Mouse (Mus musculus) midbrain, embryonic 13.5 days (tissue): ENCODE data around the gene Frmd6. TPM values are rescaled to one million over a fixed set of nuclear protein-coding genes. Genes with fewer than 3 reads are reported as not detected.

Experiments used
- ATAC-seq: fragments of 200-750 bp; cut with Nextera tagmentation; 2 replicates; pipeline ENCODE4 v1.8.0; 2017; ENCODE audit warnings: mild to moderate bottlenecking, moderate TSS enrichment, moderate library complexity
- H3K27ac ChIP-seq: fragments of 300-500 bp; sonication (generic); 2 replicates; pipeline ENCODE4 v1.5.1; 2015; ENCODE audit warnings: inconsistent platforms, mild to moderate bottlenecking, moderate library complexity
- H3K27me3 ChIP-seq: fragments of 300-500 bp; sonication (generic); 2 replicates; pipeline ENCODE4 v1.6.1; 2015; ENCODE audit warnings: mild to moderate bottlenecking, inconsistent platforms
- H3K36me3 ChIP-seq: fragments of 300-500 bp; sonication (generic); 2 replicates; pipeline ENCODE4 v1.6.1; 2015; ENCODE audit warnings: mild to moderate bottlenecking, inconsistent platforms
- H3K4me1 ChIP-seq: fragments of 300-500 bp; sonication (generic); replicated peaks from 2 replicates; pipeline ENCODE4 v1.6.1; 2015; ENCODE audit warnings: inconsistent platforms
- H3K4me2 ChIP-seq: fragments of 300-500 bp; sonication (generic); replicated peaks from 2 replicates; pipeline ENCODE4 v1.6.1; 2015; ENCODE audit warnings: moderate library complexity, mild to moderate bottlenecking, inconsistent platforms
- H3K4me3 ChIP-seq: fragments of 300-500 bp; sonication (generic); replicated peaks from 2 replicates; pipeline ENCODE4 v1.5.1; 2015; ENCODE audit warnings: mild to moderate bottlenecking, inconsistent platforms
- H3K9ac ChIP-seq: fragments of 300-500 bp; sonication (generic); replicated peaks from 2 replicates; pipeline ENCODE4 v1.6.1; 2015; ENCODE audit warnings: mild to moderate bottlenecking, inconsistent platforms
- H3K9me3 ChIP-seq: fragments of 300-500 bp; sonication (generic); 2 replicates; pipeline ENCODE4 v1.6.1; 2016; ENCODE audit warnings: mild to moderate bottlenecking, inconsistent platforms
- WGBS: fragments of 180-500 bp; shearing (Covaris S2); methylation state at CpG from one replicate; pipeline ENCODE4 v1.1.7; 2015; 5-methylcytosine and 5-hydroxymethylcytosine counted together
- polyA plus RNA-seq: library from polyadenylated mRNA; unstranded; fragments of >200 nt; fragmentation: Nextera tagmentation; extraction: Ambion mirVana; gene quantifications from 2 replicates; pipeline ENCODE4 v1.2.1, GENCODE M21; 2015

The Frmd6 gene
- polyA plus RNA-seq, 1 experiment from 2014 or later, result 7.7 TPM

DNA sequence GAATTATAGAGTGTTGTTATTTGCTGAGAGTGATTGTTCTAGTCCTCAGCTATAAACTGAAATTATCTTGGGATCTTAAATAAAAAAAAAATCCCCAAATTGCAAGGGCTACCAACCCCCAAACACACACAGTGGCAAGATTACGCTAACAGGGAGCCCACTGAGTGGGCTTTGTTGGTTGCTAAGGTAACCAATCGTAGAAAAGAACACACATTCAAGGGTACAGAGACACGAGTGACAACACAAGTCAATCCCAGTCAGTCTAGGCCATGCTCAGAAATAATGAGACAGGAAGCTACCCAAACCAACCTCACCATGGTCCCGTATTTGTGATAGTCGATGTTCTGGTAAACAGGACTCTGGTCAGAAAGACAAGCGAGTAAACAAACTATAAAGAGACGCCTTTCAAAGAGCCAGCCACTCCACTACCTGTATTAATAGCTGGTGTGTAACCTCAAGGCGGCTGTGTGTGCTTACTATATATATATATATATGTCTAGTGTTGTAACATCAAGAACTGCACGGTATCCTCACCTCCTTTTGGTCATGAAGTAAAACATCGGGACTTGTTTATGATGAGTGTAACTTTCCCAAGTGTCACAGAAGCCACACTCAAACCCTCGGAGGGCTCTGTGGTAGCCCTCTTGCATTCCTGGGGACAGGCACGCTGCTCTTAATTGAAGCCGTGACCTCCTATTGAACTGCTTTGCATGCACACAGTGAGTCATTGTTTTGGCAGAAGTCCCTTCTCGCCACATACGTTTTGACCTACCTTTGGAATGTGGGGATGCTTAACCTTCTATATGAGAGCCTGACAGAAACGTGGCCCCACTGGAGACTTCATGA lies 30.5 kb upstream of the Frmd6 start:
- Histone ChIP-seq H3K4me3 (no peak overlapping the region), H3K27ac (no peak overlapping the region), H3K4me2 (no peak overlapping the region), H3K4me1 (peaks cover 9% of the 10 kb centered on the region), H3K9me3 (no peaks in the 10 kb centered on the region), H3K9ac (no peak overlapping the region), H3K27me3 (peaks cover 3% of the 10 kb centered on the region; the same call in 1 of the 2 replicates), H3K36me3 (no peaks in the 10 kb centered on the region)
- 0 out of 2 replicates have a peak, but pooled peaks have one; percentile 53 for ATAC-seq
- WGBS, result 41% methylated on average over 16 of the region's 16 CpGs

DNA sequence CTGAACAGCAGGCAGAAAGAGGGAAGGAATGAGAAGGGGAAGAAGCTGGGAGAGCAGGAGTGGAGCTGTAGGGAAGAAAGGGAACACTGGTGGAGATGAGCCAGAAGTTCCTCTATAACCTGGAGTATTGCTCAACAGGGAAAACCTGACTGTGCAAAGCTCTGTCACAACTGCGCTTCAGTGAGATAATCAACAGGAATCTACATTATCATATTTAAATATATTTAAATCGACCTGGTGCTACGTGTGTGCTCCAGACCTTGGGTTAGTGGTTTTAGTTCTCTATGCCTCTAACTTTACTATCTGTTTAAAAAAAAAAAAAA lies 30.0 kb upstream of the Frmd6 start:
- Histone ChIP-seq H3K4me1 (peaks cover 9% of the 10 kb centered on the region), H3K9ac (no peak overlapping the region), H3K4me3 (no peak overlapping the region), H3K27ac (no peak overlapping the region), H3K36me3 (no peaks in the 10 kb centered on the region), H3K27me3 (peaks cover 3% of the 10 kb centered on the region; the same call in 1 of the 2 replicates), H3K4me2 (no peak overlapping the region), H3K9me3 (no peaks in the 10 kb centered on the region)
- 93% methylated on average over 3 of the region's 3 CpGs for WGBS
- ATAC-seq, result no peak

DNA sequence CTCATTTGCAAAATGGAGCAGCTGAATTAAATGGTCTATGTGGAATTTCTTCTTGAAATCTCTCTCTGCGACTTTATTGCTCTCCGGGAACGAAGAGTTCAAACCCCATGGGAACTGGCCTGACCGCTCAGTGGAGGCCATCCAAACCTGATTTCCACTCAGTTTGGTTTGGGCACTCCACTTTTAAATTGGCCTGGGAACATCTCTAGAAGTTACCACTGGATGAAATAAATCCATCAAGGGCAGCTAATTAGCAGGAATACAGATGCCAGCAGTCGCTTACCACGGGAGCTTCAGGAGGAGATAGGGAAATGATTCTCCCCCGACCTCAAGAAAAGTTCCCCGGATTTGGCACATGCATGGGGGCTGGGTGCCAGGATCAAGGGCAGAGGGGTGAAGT lies 26.8 kb upstream of the Frmd6 start:
- Histone ChIP-seq H3K4me2 (no peak overlapping the region), H3K36me3 (no peaks in the 10 kb centered on the region), H3K27me3 (peaks cover 3% of the 10 kb centered on the region; the same call in 1 of the 2 replicates), H3K9ac (no peak overlapping the region), H3K27ac (no peak overlapping the region), H3K4me1 (peaks cover 9% of the 10 kb centered on the region), H3K4me3 (no peak overlapping the region), H3K9me3 (no peaks in the 10 kb centered on the region)
- ATAC-seq, result no peak
- 90% methylated on average over 8 of the region's 8 CpGs for WGBS

DNA sequence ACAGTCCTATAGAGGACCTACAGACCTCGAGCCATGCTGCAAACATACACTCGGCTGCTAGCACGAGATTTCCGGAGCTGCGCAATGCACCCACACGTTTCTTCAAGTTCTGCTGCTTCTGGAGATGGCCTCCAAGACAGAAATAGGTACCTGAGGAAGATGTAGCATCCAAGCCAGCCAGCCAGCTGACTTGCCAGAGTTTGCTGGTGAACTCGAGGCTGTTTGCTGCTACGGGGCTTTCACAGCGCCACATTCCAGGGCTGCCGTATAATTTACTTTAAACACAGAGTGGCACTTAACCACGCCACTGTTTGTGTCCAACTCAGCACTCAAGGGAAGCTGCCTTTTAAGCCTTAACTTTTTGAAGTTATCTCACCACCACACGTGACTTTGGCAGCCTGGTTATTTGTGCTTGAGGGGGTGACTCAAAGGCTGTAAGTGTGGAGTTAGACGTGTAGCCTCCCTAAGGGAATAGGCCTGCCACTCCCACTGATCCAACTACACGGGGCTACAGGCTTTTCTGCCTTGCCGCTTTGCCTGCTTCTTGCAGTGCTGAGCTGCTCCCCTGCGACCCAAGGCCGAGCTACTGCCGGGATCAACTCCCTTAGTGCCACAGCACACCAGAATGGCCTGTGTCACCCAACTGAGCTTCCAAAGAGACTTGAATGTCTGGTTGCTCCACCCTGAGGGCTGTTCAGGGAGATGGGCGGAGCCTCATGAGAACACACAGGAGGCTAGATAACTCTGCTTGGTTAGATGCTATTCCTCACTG lies 25.9 kb upstream of the Frmd6 start:
- no peaks in the 10 kb centered on the region for H3K36me3 ChIP-seq
- H3K27ac ChIP-seq, result no peak overlapping the region
- no peak for ATAC-seq
- H3K4me3 ChIP-seq, result no peak overlapping the region
- 50% methylated on average over 19 of the region's 19 CpGs for WGBS
- no peak overlapping the region for H3K9ac ChIP-seq
- H3K9me3 ChIP-seq, result no peaks in the 10 kb centered on the region
- peaks cover 9% of the 10 kb centered on the region for H3K4me1 ChIP-seq
- H3K27me3 ChIP-seq, result peaks cover 3% of the 10 kb centered on the region; the same call in 1 of the 2 replicates
- H3K4me2 ChIP-seq, result no peak overlapping the region

DNA sequence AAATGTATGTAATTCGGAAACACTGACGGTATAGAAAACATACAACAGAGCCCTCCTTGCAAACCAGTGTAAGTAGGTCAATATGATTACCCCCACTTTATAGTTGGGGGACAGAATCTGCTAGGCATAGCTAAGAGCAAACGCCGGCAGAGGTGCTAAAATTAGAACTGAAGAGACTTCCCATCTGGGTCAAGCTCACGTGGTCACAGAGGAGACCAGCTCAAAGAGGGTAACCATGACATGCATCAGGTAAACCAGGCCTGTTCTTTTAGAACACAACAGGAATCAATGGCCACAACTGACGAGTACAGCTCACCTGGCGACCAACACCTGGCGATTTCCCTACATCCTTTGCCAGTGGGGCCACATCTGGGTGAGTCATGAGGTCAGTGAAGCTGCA lies 25.2 kb upstream of the Frmd6 start:
- H3K9me3 ChIP-seq, result no peaks in the 10 kb centered on the region
- no peak overlapping the region for H3K9ac ChIP-seq
- peaks cover 3% of the 10 kb centered on the region; the same call in 1 of the 2 replicates for H3K27me3 ChIP-seq
- H3K4me2 ChIP-seq, result no peak overlapping the region
- no peaks in the 10 kb centered on the region for H3K36me3 ChIP-seq
- H3K27ac ChIP-seq, result no peak overlapping the region
- H3K4me1 ChIP-seq, result peaks cover 3% of the 10 kb centered on the region
- no peak for ATAC-seq
- 88% methylated on average over 8 of the region's 8 CpGs for WGBS
- H3K4me3 ChIP-seq, result no peak overlapping the region

DNA sequence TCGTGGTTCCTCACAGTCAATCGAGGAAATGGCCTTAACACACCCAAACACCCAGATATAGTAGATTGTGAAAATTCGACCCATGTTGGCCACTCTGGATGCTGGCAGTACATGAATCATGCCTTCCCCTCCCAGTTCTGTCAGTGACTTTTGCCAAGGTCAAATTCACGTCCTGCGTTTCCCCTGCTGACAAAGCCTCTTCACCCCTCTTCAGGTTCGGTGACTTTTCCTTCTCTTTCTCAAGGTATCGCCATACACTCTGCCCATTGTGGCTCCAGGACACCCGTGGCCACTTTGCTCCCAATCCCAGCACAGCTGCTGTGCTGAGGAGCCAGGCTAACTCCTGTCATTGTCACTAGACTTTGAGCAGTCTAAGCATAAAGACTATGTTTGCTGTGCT lies 24.0 kb upstream of the Frmd6 start:
- ATAC-seq, result no peak
- Histone ChIP-seq H3K27ac (no peak overlapping the region), H3K4me3 (no peak overlapping the region), H3K4me2 (no peak overlapping the region), H3K9me3 (no peaks in the 10 kb centered on the region), H3K4me1 (no peaks in the 10 kb centered on the region), H3K27me3 (peaks cover 3% of the 10 kb centered on the region; the same call in 1 of the 2 replicates), H3K36me3 (no peaks in the 10 kb centered on the region), H3K9ac (no peak overlapping the region)
- 82% methylated on average over 8 of the region's 8 CpGs for WGBS

DNA sequence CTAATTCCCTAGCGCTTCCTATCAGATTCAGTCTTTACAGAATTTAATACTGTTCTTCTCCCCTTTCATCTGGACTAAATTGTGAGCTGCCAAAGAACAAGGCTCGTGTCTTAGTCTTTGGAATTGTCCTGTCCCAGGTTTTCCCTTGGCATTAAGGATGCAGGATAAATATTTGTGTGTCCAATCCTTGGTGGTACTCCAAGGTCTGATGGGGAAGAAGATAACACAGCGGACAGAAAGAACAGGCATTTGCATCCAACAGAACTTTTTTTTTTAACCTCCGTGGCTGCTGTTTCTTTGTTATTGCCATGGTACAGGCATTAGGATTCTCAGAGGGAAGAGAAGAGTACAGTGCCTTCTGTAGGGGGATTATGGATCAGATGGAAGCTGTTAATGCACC lies 21.8 kb upstream of the Frmd6 start:
- Histone ChIP-seq H3K27ac (no peak overlapping the region), H3K4me1 (no peaks in the 10 kb centered on the region), H3K4me3 (no peak overlapping the region), H3K36me3 (no peaks in the 10 kb centered on the region), H3K9ac (no peak overlapping the region), H3K4me2 (no peak overlapping the region), H3K9me3 (no peaks in the 10 kb centered on the region), H3K27me3 (peaks cover 3% of the 10 kb centered on the region; the same call in 1 of the 2 replicates)
- no peak for ATAC-seq
- WGBS, result 72% methylated on average over 4 of the region's 4 CpGs

DNA sequence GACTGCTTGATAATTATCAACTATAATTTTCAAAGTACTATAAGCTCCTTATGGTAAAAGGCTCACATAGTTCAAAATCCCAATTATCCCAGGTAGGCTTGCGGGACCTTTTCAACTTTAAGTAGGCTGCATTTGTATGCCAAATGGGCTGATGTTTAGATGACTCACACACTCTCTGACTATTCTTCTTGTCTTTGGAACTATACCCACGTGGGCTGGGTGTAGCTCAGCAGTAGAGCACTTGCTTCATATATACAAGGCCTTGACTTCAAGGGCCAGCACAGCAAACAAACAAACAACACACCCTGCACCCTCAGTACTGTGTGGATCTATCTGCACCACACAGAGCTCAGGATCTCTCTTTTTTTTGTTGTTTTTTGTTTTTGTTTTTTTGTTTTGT lies 20.3 kb upstream of the Frmd6 start:
- Histone ChIP-seq H3K9me3 (no peaks in the 10 kb centered on the region), H3K9ac (no peak overlapping the region), H3K27ac (no peak overlapping the region), H3K4me2 (no peak overlapping the region), H3K4me3 (no peak overlapping the region), H3K36me3 (no peaks in the 10 kb centered on the region), H3K27me3 (no peaks in the 10 kb centered on the region), H3K4me1 (no peaks in the 10 kb centered on the region)
- no peak for ATAC-seq
- 66% methylated on average over 2 of the region's 2 CpGs for WGBS

DNA sequence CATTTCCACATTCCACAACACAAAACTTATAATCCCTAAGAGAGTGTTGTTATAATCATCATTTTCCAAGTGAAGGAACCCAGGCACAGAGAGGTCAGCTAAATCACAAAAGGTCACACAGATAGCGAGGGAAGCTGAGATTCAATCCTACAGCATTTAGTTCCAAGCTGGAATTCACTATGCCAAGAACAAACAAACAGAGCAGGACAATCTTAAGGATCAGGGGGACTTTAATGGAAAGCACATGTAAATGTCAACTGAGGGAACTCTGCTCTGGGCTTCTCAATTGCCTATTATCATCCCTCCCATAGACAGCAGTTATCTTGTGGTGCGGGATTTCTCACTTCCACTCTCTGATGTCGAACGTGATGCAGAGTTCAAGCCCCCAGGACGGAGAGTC lies 17.8 kb upstream of the Frmd6 start:
- Histone ChIP-seq H3K9ac (no peak overlapping the region), H3K27ac (no peak overlapping the region), H3K36me3 (no peaks in the 10 kb centered on the region), H3K9me3 (no peaks in the 10 kb centered on the region), H3K4me2 (no peak overlapping the region), H3K27me3 (no peaks in the 10 kb centered on the region), H3K4me3 (no peak overlapping the region), H3K4me1 (no peaks in the 10 kb centered on the region)
- ATAC-seq, result no peak
- 65% methylated on average over 5 of the region's 5 CpGs for WGBS

DNA sequence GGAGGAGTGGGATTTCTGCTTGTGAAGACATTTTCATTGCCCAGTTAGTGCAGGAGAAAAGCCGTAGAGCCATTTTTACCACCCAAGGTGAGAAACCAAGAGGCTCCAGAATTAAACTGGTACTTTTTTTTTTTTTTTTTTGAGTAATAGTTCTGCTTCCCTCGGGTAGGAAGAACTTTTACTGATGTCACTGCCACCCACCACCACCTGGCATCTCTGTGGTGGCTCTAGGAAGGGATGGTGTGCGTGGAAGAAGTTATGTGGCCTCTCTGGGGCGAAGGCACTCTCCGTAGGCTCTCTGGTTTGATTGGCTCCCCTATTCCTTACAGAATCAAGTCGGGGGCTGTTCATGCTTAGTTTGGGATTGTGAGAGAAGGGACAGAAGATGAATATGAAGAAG lies 17.3 kb upstream of the Frmd6 start:
- Histone ChIP-seq H3K4me1 (no peaks in the 10 kb centered on the region), H3K9ac (no peak overlapping the region), H3K27ac (no peak overlapping the region), H3K9me3 (no peaks in the 10 kb centered on the region), H3K36me3 (no peaks in the 10 kb centered on the region), H3K27me3 (no peaks in the 10 kb centered on the region), H3K4me3 (no peak overlapping the region), H3K4me2 (no peak overlapping the region)
- 75% methylated on average over 6 of the region's 6 CpGs for WGBS
- no peak for ATAC-seq

DNA sequence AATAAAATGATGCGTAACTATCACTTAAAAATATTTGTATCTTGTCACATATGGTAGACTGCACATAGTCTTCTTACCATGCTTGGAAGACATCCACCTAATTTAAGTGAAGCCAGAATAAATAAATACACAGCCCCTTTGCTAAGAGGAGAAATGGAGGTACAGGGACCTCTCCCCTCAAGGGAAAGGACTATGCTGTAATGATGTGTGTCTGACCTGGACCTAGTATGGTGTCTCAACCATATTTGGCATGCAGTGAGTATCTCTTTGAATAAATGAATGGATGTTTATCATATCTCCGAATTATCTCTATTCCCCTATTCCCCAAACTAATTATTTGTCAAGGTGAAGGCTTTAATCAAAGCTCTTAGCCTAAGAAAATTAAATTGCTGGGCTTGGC lies 15.4 kb upstream of the Frmd6 start:
- Histone ChIP-seq H3K27ac (no peak overlapping the region), H3K36me3 (no peaks in the 10 kb centered on the region), H3K9me3 (no peaks in the 10 kb centered on the region), H3K4me1 (no peaks in the 10 kb centered on the region), H3K9ac (no peak overlapping the region), H3K4me2 (no peak overlapping the region), H3K27me3 (no peaks in the 10 kb centered on the region), H3K4me3 (no peak overlapping the region)
- ATAC-seq, result no peak
- WGBS, result 76% methylated on average over 2 of the region's 2 CpGs

DNA sequence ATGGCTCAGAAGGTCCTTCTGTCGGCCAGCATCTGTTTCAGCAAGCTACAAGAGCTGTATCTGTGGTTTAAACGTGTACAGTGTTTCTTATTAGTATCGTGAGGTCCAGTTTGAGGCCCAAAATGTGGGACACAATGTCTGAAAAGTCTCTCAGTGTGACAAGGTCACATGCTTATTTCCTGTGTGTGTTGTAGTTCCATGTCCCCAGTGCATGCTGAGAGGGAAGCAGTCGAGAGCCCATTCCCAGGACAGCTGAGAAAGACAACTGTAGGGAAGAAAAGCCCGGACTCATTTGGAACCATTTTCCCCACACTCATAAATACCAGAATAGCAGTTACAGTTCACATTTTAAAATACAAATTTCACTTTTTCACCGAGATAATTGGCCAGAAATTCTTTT lies 13.5 kb upstream of the Frmd6 start:
- no peak for ATAC-seq
- no peak overlapping the region for H3K4me2 ChIP-seq
- no peak overlapping the region for H3K27ac ChIP-seq
- H3K36me3 ChIP-seq, result no peaks in the 10 kb centered on the region
- H3K4me3 ChIP-seq, result no peak overlapping the region
- H3K27me3 ChIP-seq, result no peaks in the 10 kb centered on the region
- WGBS, result 88% methylated on average over 6 of the region's 6 CpGs
- no peaks in the 10 kb centered on the region for H3K4me1 ChIP-seq
- H3K9ac ChIP-seq, result no peak overlapping the region
- H3K9me3 ChIP-seq, result no peaks in the 10 kb centered on the region
